Mouse (Mus musculus): ENCODE measurements around the gene Pdlim4.
"Not testable (repeated sequence)": the region's sequence is repeated elsewhere in the genome, so short reads cannot be mapped to it uniquely, and the experiment has no call there.

The Pdlim4 gene

GRCm38 (mm10) chr11:54060316-54060715, 8.5 kb downstream of the Pdlim4 start:
- peak; percentile 58 to 65 for DNase-seq

GRCm38 (mm10) chr11:54059526-54059925, 9.3 kb downstream of the Pdlim4 start:
- no peak for DNase-seq

- DNase-seq, result no peak
Measured at GRCm38 (mm10) chr11:54058643-54059042, 10.2 kb downstream of the Pdlim4 start.

- DNase-seq, result no peak
Measured at GRCm38 (mm10) chr11:54058056-54058617, 10.7 kb downstream of the Pdlim4 start.

GRCm38 (mm10) chr11:54057428-54057827, 11.4 kb downstream of the Pdlim4 start:
- no peak for DNase-seq

GRCm38 (mm10) chr11:54056132-54056531, 12.7 kb downstream of the Pdlim4 start:
- no peak for DNase-seq

GRCm38 (mm10) chr11:54054257-54054656, 14.6 kb downstream of the Pdlim4 start:
- DNase-seq, result peak in 1 of 2 experiments; percentile 54

GRCm38 (mm10) chr11:54053090-54053489, 15.7 kb downstream of the Pdlim4 start:
- no peak for DNase-seq

GRCm38 (mm10) chr11:54052128-54052527, 16.7 kb downstream of the Pdlim4 start:
- DNase-seq, result no peak

GRCm38 (mm10) chr11:54051161-54051560, 17.7 kb downstream of the Pdlim4 start:
- no peak for DNase-seq

- DNase-seq, result no peak
Measured at GRCm38 (mm10) chr11:54050205-54050604, 18.6 kb downstream of the Pdlim4 start.

- DNase-seq, result no peak
Measured at GRCm38 (mm10) chr11:54040676-54041075, 28.1 kb downstream of the Pdlim4 start.

GRCm38 (mm10) chr11:54032872-54033271, 35.9 kb downstream of the Pdlim4 start:
- not testable (repeated sequence) for DNase-seq

GRCm38 (mm10) chr11:54028997-54029396, 39.8 kb downstream of the Pdlim4 start:
- DNase-seq, result no peak

GRCm38 (mm10) chr11:54028044-54028951, 40.5 kb downstream of the Pdlim4 start, which contains the start of gene Slc22a4:
Gene Slc22a4 (minus strand): TSS chr11:54028090.
- peak; percentile 85 to 86 for DNase-seq

- DNase-seq, result no peak
Measured at GRCm38 (mm10) chr11:54027131-54028043, 41.4 kb downstream of the Pdlim4 start.

GRCm38 (mm10) chr11:54026491-54027041, 42.2 kb downstream of the Pdlim4 start:
- DNase-seq, result no peak

GRCm38 (mm10) chr11:54021396-54022093, 47.3 kb downstream of the Pdlim4 start:
- no peak for DNase-seq

- DNase-seq, result no peak
Measured at GRCm38 (mm10) chr11:54018893-54019732, 49.7 kb downstream of the Pdlim4 start.

GRCm38 (mm10) chr11:54017596-54017995, 51.2 kb downstream of the Pdlim4 start:
- DNase-seq, result no peak

GRCm38 (mm10) chr11:54016051-54016450, 52.8 kb downstream of the Pdlim4 start:
- DNase-seq, result no peak

Measured in lung, postnatal 4 days (tissue).